Mouse (Mus musculus) embryo, embryonic 9.5 days (tissue): ENCODE data around the gene Dlg5.

Experiments
- DNase-seq: peaks from one replicate; pipeline ENCODE4 v3.0.0-alpha.2; 2017; ENCODE audit errors: extremely low spot score

Gene Dlg5

DNA sequence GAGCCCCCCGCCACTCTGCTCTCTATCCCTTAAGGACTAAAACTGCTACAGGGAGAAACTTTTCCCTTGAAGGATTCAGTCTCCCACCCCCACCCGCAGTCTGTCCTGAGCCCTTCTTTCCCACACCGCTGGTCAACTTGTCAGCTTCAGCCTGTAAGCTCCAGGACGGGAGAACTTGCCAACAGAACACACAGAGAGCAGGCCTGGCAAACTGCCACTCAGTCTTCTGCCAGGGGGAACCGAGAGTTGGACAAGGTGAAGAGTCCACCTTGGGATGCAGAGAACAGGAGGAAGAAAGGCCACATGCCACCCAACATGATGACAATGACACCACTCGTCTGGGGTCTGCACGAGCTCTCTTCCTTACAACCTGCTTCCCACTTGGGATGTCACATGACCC is 56.1 kb downstream of the Dlg5 start:
- no peak for DNase-seq

DNA sequence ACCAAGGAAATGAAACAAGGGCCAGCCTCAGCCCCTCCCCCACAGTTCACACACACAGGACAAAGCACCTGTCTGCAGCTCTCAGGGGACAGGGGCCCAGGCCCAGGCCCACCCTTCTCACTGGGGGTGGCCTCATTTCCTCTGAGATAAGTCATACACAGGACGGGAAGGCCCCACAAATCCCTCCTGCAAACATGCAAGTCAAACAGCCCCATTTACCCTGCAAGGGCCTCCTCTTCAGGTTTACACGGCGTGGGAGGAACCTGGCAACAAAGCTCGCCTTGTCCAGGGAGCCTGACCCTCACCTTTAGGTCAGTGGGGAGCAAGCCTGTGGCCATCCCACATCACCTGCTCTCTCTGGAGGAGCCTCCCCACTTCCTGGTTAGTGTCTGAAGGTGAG is 60.2 kb downstream of the Dlg5 start:
- DNase-seq, result peak; percentile 9

DNA sequence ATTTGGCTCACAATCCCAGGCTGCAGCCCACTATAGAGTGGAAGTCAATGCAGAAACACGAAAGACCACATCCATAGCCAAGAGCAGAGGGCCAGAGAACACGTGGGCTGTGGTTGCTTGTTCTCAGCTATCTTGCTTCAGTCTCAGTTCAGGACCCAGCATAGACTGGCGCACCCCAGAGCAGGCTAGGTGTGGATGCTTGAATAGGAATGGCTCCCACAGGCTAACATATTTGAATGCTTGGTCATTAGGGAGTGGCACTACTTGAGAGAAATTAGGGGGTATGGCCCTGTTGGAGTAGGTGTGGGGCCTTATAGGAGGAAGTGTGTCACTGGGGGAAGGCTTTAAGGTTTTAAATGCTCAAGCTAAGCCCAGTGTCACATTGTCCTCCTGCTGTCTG is 62.8 kb downstream of the Dlg5 start:
- no peak for DNase-seq

DNA sequence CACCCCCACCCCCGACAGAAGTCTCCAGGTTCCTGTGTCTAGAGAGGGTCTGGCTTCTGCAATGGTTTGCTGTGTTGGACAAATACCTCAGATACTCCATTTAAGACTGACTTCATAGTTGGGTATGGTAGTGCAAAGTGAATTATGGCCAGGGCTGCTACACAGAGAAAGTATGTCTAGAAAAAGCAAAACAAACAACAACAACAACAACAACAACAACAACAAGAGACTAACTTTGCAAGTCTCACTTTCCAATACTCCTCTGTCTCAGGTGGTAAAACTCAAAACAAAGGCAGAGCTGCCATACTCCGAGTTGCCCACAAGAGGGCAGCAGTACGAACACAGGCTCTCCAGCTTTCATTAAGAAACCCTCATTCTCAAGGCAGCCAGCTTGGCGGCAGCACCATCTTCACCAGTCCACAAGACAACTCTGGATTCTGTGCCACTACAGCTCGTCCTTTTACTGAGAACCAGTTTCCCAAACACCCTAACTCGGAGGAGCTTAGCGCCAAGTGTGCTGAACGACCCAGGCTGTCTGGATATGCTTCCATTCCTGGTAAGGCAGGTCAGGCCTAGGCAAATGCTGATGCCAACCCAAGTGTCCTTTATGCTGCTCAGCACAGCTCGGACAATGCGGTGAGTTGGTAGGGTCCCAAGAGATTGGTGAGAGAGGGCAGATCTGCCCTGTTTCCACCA is 63.8 kb downstream of the Dlg5 start:
- DNase-seq, result peak; percentile 78

DNA sequence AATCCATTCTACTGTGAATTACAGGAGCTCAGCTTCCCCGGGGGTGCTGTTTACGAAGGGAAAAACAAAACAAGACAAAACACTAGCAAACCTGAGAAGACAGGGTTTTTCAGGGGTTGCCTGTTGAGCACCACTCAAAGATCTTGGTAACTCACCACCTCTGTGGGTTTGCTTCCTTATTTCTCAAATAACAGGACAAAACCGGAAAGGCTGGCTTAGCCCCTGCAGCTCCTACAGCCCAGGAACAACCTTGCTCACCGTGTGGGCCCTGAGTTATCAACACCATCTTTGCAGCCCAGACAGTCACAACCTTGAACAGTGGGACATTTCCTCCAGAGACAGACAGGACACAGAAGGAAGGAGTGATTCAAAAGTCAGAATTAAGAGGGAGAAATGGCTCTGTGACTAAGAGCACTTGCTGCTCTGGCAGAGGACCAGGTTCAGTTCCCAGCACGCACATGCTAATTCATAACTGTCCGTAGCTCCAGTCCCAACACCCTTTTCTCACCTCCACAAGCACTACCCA is 66.2 kb downstream of the Dlg5 start:
- DNase-seq, result no peak

DNA sequence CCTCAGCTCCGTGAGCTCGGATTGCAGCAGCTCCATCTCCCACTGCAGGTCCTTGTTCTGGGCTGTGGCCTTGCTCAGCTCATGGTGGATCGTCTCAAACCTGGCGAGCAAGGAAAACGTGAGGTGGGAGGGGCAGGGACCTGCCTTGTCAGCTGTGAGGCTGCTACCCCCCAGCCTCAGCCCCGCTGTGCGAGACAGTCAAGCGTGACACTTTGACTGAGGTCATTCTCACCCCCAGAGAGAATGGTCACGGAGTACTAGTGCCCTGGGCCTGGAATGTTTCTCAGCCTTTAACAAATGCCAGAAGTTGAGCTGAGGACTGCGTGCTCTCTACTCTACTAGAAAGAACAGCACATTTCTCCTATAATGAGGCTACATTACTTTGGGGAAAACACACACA is 69.1 kb downstream of the Dlg5 start:
- DNase-seq, result no peak

DNA sequence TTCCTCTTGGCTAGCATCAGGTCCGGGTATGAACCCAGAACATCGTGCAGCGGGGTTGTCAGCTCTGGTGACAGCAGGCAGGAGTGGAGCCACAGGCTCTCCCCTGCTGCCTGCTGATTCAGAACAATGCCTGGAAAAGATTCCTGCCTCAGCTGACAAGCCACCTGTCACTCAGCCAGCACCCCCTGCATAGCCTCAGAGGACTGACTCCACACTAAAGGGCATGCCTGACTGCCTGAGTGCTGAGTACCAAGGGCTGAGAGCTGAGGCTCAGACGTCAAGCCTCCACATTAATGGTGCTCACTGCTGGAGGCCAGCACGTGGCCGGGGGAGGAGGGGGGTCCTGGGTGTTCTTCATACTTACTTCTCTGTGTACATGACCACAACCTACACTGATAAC is 72.4 kb downstream of the Dlg5 start:
- no peak for DNase-seq

DNA sequence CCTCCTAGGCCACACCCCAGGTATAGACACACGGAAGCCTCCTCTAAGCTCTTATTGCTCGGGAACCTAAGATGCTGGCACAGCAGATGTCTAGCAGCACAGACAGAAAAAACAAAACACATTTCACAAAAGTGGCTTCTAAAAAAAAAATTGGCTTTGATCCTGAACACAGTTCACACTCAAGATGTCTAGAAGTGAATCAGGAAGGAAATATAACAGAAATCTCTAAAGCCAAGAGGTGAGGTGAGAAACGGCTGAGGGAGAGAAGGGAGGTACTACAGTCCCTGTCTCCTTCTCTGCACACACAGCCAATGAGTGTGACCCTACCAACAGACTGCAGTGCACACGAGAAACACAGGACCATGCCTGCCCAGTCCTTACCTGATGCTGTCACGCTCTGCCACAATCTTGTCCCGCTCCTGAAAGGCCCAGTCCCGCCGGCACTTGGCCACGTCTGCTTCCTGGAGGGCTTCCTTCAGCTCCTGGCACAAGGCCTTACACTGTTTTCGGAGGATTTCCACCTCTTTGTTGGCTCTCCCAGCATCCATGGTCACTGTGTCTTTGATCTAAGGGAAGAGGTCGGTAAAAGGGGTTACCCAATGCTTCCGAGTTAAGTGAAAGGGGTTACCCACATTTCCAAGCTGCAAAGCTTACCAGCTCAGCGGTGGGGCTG is 73.9 kb downstream of the Dlg5 start:
- no peak for DNase-seq

DNA sequence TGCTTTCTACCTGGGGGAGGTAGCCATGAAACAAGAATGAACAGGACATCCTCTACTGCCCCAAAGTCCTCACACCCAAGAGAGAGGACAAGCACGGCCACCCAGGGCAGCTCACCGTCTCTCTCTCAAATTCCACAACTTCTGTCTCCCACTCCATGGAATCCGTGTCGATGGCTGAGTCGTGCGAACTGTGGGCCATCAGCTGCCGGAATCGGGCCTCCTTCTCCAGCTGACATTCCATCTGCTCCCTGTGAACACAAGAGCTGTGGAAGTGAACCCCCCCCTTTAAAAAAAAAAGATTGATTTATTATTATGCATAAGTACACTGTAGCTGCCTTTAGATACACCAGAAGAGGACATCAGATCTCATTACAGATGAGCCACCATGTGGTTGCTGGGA is 79.7 kb downstream of the Dlg5 start:
- no peak for DNase-seq

DNA sequence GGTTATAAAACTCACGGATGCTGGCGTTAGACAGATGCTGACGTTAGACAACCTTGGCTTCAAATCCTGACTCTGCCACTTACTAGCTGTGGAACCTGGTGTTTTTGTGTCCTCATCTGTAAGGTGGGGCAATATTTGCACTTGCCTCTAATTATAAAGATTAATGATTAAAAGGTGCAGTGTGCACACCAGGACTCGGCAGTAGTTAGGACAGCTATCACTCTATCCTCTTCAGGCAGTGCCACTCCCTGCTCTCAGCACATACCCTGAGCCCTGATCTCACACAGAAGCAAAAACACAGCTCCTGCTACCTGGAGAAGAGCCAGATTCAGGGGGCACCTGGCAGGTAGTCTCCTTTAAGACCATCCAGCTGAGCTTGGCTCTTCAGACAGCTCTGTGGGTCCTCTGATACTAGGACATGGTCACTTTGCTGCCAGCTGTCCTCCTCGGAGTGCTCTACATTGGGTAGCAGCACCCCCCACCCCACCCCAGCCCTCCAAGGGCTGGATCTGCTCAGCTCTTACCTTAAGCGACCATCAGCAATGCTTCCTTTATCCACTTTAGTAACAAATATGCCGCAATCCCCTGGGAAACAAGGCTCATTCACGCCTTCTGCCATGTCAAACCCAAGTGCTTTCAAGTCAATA is 80.9 kb downstream of the Dlg5 start:
- no peak for DNase-seq

DNA sequence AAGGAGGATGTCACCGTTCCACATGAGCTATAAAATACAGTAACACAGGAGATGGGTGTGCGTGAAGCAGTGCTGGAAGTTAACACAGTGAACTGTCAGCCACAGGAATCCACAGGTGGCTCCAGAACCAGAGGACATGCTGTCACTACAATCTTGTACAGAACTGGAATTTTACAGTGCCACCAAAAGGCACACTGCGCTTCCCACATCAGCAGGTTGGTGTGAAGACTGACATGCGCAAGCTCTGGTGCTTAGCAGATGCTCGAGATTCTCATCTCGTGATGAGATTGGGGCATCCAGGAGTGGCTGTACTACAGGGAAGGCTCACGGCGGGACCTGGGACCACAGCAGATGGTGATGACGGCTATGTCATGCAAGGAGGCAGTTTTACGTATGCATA is 82.9 kb downstream of the Dlg5 start:
- no peak for DNase-seq

DNA sequence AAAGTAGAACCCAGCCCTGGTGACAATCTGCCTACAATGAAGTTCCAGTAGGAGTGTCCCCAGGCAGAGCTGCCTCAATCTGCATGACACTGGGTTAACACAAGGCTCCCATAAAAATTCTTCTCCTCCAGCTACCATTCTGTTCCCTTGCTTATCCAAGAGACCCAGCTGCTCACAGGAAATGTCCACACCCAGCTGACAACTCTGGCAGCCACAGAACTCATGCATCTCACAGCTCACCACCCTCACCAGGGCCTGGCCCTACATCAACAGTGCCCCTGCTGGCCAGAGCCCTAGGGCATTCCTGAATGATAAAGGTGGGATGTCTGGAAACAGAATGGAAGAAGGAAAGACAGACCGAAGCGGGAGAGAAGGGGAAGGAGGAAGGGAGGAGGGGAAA is 96.8 kb downstream of the Dlg5 start:
- no peak for DNase-seq

DNA sequence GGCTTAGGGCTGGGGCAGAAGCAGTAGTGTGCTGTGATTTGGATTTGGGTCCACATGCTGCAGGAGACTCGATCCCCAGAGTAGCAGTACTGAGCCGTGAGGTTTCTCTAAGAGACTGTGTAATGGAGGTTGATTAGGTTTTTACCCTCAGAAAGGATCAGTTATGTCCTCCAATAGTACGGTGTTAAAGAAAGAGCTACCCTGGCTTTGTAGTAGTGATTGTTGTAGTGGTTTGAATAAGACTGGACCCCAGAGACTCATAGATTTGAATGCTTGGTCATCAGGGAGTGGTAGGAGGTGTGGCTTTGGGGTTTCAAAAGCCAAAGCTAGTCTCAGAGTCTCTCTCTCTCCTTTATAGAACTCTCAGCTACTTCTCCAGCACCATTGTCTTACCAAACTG is 100.9 kb downstream of the Dlg5 start:
- DNase-seq, result no peak

DNA sequence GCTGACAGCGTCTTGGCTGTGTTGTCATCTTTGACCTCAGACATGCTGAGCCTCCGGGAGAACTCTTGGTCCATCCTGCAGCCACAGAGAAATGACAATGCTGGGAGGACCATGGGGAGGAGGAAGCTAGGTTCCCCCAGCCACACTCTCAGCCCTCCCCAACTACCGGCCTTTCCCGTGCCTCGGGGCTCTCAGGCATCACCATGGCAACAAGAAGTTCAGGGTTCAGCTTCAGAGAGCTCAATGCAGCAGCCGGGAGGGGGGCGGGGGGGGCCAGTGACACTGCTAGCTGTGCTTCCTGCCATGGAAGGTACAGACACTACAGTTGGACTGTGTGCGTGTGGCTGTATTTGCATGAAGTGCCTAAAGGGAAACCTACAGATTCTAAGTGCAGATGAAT is 101.3 kb downstream of the Dlg5 start:
- DNase-seq, result peak; percentile 34

DNA sequence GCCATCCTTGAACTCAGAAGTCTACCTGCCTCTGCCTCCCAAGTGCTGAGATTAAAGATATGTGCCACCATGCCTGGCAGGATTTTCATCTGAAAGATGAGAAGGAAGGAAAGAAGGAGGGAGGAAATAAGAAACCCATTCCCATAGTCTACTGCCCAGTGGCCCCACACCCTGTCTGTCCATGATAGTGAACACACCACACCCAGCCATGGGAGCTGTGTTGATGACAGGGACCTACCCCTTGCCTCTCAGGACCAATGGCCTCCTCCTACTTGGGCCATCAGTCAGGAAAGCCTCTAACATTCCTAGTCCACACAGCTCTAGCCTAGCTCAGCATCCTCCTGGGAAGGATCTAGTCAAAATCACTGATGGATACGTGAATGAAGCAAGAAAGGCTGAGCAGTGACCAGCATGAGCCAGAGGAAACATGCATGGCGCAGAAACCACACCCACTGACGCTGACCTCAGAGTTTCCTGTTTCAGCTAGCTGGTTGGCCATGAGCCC is 102.7 kb downstream of the Dlg5 start:
- DNase-seq, result no peak

DNA sequence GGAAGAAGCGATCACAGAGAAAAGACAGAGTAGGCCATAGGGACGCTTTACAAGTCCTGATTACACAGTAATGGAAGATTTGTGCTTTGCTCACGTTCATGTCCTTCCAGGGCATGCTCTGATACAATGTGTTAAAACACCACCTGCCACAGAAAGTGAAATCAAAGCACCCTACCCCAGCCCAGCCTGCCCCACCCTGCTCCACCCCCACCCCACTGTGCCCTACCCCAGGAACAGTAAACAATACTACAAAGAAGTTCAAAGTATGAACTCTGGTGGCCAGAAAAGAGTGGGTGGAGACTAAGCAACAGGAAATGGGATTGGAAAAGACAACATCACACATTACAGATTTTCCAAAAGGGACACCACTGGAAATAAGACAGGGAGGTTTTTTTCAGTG is 104.0 kb downstream of the Dlg5 start:
- no peak for DNase-seq

DNA sequence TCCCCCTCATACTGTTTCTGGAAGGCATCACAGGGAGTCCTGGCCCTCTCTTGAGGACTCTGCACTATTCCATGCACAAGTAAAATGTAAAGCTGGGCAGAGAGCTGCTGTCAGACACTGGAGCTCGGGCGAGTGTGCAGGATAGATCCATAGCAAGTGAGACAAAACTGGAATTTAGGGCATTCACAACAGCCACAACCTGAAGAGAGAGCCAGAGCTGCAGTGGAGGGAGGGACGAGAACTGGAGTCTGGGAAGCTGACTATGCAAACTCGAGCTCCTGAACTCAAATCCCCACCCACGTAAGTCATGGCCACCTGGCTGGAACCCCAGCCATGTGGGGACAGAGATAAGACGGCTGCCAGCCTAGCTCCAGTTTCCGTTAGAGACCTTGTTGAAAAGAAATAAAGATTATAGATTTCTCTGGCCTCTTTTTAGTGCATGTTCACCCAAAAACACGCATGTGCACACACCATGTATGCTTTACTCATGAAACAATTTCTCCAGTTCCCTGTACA is 105.4 kb downstream of the Dlg5 start:
- no peak for DNase-seq

DNA sequence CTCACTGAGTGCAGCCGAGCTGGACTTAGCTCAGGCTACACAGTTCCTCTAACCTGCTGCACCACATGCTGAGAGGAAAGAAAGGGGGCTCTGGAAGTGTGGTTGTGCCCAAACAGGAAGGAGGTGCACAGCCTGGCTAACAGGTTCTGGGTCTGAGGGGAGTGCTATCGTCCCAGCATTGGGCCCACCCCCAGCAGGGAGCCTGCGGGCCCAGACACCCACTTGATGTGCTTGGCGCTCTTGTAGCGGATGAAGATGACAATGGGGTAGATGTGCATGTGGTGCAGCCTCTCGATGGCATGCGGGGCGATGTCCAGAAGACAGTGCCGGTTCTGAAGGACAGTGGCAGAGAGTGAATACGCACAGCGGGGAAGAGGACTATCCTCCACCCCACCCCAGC is 108.8 kb downstream of the Dlg5 start:
- no peak for DNase-seq

DNA sequence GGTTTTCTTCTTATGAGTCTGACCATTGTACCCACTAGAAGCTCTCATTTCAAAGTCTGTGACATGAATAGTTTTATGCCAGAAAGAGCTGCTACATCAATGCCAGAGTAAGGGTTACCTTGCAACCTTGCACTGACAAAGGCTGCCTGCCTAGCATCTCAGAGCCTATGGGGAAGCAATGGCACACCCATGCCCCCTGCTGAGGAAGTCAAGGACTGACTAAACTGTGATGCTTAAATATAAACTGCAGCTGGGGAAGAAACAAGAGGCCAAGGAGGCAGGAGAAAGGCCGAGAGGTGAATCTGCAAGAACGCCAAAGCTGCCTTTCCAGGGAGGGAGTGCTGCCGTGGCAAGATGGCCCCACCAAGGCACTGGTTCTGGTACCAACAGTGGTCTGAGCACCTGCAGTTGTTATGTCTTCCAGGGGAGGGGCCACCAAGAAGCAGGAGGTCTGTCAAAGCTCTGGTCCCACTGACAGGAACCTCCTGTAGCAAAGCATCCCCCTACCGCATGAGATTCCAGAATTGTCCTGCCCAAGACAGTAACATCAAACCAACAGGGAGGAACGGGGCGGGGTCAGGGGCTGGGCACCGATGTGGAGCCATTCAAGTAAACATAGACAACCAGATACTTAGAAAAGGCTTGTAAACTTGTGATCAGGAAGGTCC is 111.0 kb downstream of the Dlg5 start:
- no peak for DNase-seq

DNA sequence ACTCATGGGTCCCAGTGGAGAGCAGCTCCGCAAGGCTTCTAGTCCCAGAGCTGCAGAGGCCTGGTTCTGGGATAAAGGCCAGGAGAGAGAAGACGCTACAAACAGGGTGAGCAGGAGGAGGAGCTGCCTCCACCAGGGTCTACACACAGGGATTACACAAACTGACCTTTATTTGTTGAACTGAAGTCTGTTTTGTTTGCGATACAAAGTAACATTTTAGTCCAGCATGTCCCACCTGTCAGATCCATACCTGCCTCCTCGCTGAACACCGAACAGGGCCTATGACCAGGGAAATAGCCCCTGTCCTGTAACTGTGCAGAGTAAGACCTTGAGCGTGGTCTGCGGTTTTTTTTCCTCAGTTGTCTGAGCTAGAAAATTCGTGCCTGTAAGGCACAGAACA is 111.9 kb downstream of the Dlg5 start:
- DNase-seq, result no peak

DNA sequence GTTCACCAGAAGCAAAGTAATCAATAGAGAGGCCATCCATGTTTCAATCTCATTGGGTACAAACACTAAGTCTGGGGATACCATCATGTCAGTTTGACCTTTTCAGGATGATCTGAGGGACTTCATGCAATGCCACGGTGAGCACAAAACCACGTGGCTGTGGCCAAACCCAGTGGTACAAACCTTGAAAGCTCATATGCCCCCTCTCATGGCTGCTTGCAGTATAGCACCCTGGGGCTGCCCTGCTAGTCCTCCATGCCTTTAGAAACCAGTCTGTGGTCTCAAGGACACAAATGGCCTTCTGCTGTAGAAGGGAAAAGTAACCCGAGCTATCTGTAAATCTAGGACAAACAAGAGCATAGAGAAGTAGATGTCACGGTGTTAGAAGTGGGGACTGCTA is 113.6 kb downstream of the Dlg5 start:
- peak; percentile 36 for DNase-seq

DNA sequence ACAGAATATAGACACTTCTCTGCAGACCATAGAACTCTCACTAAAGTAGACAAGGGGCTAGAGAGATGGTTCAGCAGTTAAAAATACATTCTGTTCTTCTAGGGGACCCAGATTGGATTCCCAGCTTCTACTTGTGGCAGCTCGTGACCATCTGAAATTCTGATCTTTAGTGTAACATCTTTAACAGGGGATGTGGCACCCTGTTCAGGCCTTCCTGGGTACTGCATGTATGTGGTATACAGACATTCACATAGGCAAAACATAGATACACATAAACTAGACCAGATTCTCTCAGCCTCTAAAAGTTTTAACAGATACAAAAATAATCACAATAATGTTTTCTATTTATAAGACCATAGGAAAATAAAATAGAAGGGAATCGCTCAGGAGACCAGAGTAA is 120.7 kb downstream of the Dlg5 start:
- no peak for DNase-seq
